Mouse (Mus musculus) thymus, postnatal 25 days (tissue): ENCODE measurements around the gene Nkx6-2.

Experiments used
- DNase-seq: peaks from one replicate; pipeline ENCODE4 v3.0.0; 2022

The Nkx6-2 gene

GRCm38 (mm10) chr7:139582595-139582994, at the start of gene Nkx6-2:
Gene Nkx6-2 (minus strand): TSS chr7:139582797.
- no peak for DNase-seq

GRCm38 (mm10) chr7:139625156-139625555, 42.6 kb upstream of the Nkx6-2 start:
- no peak for DNase-seq

- DNase-seq: no peak
Measured at GRCm38 (mm10) chr7:139622568-139622967, 40.0 kb upstream of the Nkx6-2 start.

GRCm38 (mm10) chr7:139615767-139616766, 33.5 kb upstream of the Nkx6-2 start:
- DNase-seq: peak; percentile 43

- DNase-seq: no peak
Measured at GRCm38 (mm10) chr7:139610328-139610727, 27.7 kb upstream of the Nkx6-2 start.

- no peak for DNase-seq
Measured at GRCm38 (mm10) chr7:139595862-139596261, 13.3 kb upstream of the Nkx6-2 start.

- DNase-seq: no peak
Measured at GRCm38 (mm10) chr7:139595311-139595710, 12.7 kb upstream of the Nkx6-2 start.

- no peak for DNase-seq
Measured at GRCm38 (mm10) chr7:139591311-139591710, 8.7 kb upstream of the Nkx6-2 start.

GRCm38 (mm10) chr7:139590302-139590701, 7.7 kb upstream of the Nkx6-2 start:
- DNase-seq: peak; percentile 22

- DNase-seq: no peak
Measured at GRCm38 (mm10) chr7:139587919-139588318, 5.3 kb upstream of the Nkx6-2 start.

- no peak for DNase-seq
Measured at GRCm38 (mm10) chr7:139585183-139585821, 2.7 kb upstream of the Nkx6-2 start.

- no peak for DNase-seq
Measured at GRCm38 (mm10) chr7:139584221-139585175, 1.9 kb upstream of the Nkx6-2 start.

- DNase-seq: no peak
Measured at GRCm38 (mm10) chr7:139583094-139583737, 619 bp upstream of the Nkx6-2 start.

- no peak for DNase-seq
Measured at GRCm38 (mm10) chr7:139581801-139582571, 611 bp downstream of the Nkx6-2 start.

GRCm38 (mm10) chr7:139580851-139581775, 1.5 kb downstream of the Nkx6-2 start:
- DNase-seq: no peak

GRCm38 (mm10) chr7:139579261-139579905, 3.2 kb downstream of the Nkx6-2 start:
- DNase-seq: no peak

GRCm38 (mm10) chr7:139576064-139576686, 6.4 kb downstream of the Nkx6-2 start:
- no peak for DNase-seq

GRCm38 (mm10) chr7:139572665-139573064, 9.9 kb downstream of the Nkx6-2 start:
- DNase-seq: no peak

- no peak for DNase-seq
Measured at GRCm38 (mm10) chr7:139570788-139571187, 11.8 kb downstream of the Nkx6-2 start.
